8 mouse cellular contexts compared by ENCODE assay signal in genomic region chr2:90889550-90890548, GRCm38 (mm10). TPM values are rescaled to one million over a fixed set of nuclear protein-coding genes. Genes with fewer than 3 reads are reported as not detected.
DNase-seq lines count a peak whose midpoint lies in the region; ATAC-seq and TF ChIP-seq lines count a peak whose summit lies in the region.

No protein-coding gene starts in this region.

- no peak for DNase-seq in frontal cortex, postnatal 14 days (ENCODE audit: low spot score in 2 of 2)
- peak; percentile 78 to 80 for DNase-seq in cerebellum, postnatal 14 days
- peak; percentile 80 for DNase-seq in gastrocnemius, adult 2 months
- DNase-seq in liver, embryonic 13.5 days = peak; percentile 63
- DNase-seq in neural tube, embryonic 10.5 days (ENCODE audit: extremely low spot score, low spot score) = peak; percentile 70

- H3K4me1 ChIP-seq in intestine, embryonic 15.5 days (replicated peaks) = peaks cover 17% of the 10 kb centered on the region
- peaks cover 77% of the 10 kb centered on the region for H3K4me1 ChIP-seq in liver, embryonic 13.5 days (replicated peaks)
- peaks cover 15% of the 10 kb centered on the region for H3K4me1 ChIP-seq in stomach, embryonic 16.5 days (ENCODE audit: control insufficient read depth, insufficient read depth, low read length)

- WGBS in intestine, embryonic 15.5 days = 3% methylated on average over 133 of the region's 133 CpGs
- 7% methylated on average over 133 of the region's 133 CpGs for WGBS in liver, embryonic 13.5 days (ENCODE audit: insufficient replicate concordance)
- WGBS in stomach, embryonic 16.5 days = 3% methylated on average over 133 of the region's 133 CpGs

- no peaks in the 10 kb centered on the region for H3K9me3 ChIP-seq in intestine, embryonic 15.5 days
- no peaks in the 10 kb centered on the region for H3K9me3 ChIP-seq in liver, embryonic 13.5 days (replicated peaks)
- no peaks in the 10 kb centered on the region for H3K9me3 ChIP-seq in stomach, embryonic 16.5 days (replicated peaks; ENCODE audit: control insufficient read depth, low read length)

- peak; percentile 19; the same call in 1 of the 2 replicates for ATAC-seq in frontal cortex, adult (ENCODE audit: low TSS enrichment)
- peak; percentile 89 for ATAC-seq in intestine, embryonic 15.5 days
- peak; percentile 67 for ATAC-seq in liver, embryonic 13.5 days (ENCODE audit: low read depth)
- peak; percentile 85 for ATAC-seq in stomach, embryonic 16.5 days (ENCODE audit: insufficient read depth, low FRiP score)

- peak overlapping the region; percentile 79 for H3K4me3 ChIP-seq in gastrocnemius, adult 2 months
- H3K4me3 ChIP-seq in intestine, embryonic 15.5 days (replicated peaks) = peak overlapping the region; percentile 59
- H3K4me3 ChIP-seq in liver, embryonic 13.5 days (replicated peaks) = peak overlapping the region; percentile 72
- H3K4me3 ChIP-seq in stomach, embryonic 16.5 days (replicated peaks; ENCODE audit: low read length) = peak overlapping the region; percentile 59

- 0 out of 2 replicates have a peak, but pooled peaks cover under 1% of the 10 kb centered on the region for H3K36me3 ChIP-seq in intestine, embryonic 15.5 days
- H3K36me3 ChIP-seq in liver, embryonic 13.5 days = peaks cover 11% of the 10 kb centered on the region; the same call in 1 of the 2 replicates
- H3K36me3 ChIP-seq in stomach, embryonic 16.5 days (ENCODE audit: control insufficient read depth, insufficient read depth, low read length) = no peaks in the 10 kb centered on the region

- TF ChIP-seq CTCF in gastrocnemius, adult 2 months (IDR thresholded peaks at IDR 0.05) = peak; percentile 36

- H3K27ac ChIP-seq in gastrocnemius, adult 2 months = peak overlapping the region; percentile 80
- H3K27ac ChIP-seq in intestine, embryonic 15.5 days = no peak overlapping the region
- peak overlapping the region; percentile 95 for H3K27ac ChIP-seq in liver, embryonic 13.5 days
- no peak overlapping the region for H3K27ac ChIP-seq in stomach, embryonic 16.5 days (ENCODE audit: low read length)

- peaks cover 41% of the 10 kb centered on the region for H3K27me3 ChIP-seq in intestine, embryonic 15.5 days (replicated peaks)
- H3K27me3 ChIP-seq in liver, embryonic 13.5 days = peaks cover 69% of the 10 kb centered on the region
- H3K27me3 ChIP-seq in stomach, embryonic 16.5 days (ENCODE audit: control insufficient read depth, insufficient read depth, low read length) = peaks cover 37% of the 10 kb centered on the region

- intact Hi-C loops in gastrocnemius, adult 2 months (cut with DNase I) = no loop called here

- peak overlapping the region; percentile 58 for H3K9ac ChIP-seq in intestine, embryonic 15.5 days
- H3K9ac ChIP-seq in liver, embryonic 13.5 days = peak overlapping the region; percentile 77
- H3K9ac ChIP-seq in stomach, embryonic 16.5 days (ENCODE audit: low read length) = peak overlapping the region; percentile 78

- peak overlapping the region; percentile 91 for H3K4me2 ChIP-seq in intestine, embryonic 15.5 days (replicated peaks)
- peak overlapping the region; percentile 95 for H3K4me2 ChIP-seq in liver, embryonic 13.5 days
- peak overlapping the region; percentile 91 for H3K4me2 ChIP-seq in stomach, embryonic 16.5 days (ENCODE audit: low read depth, low read length)

RNA-seq across cellular contexts. Expression of gene C1qtnf4, which starts 4.2 kb away (rescaled TPM):
- 1 to 10 TPM; 4.3 to 6.1 TPM for total RNA-seq in gastrocnemius, adult 2 months (2021)
- 6.9 and 8.8 TPM in 2 replicates for polyA plus RNA-seq in intestine, embryonic 15.5 days (2015; fragmentation: Nextera tagmentation; extraction: Ambion mirVana)
- polyA plus RNA-seq in liver, embryonic 13.5 days (2015; fragmentation: Nextera tagmentation; extraction: Ambion mirVana) = 3.0 and 4.4 TPM in 2 replicates
- polyA plus RNA-seq in stomach, embryonic 16.5 days (2015; fragmentation: Nextera tagmentation; extraction: Ambion mirVana) = 5.3 and 5.7 TPM in 2 replicates

RNA-seq across cellular contexts. Expression of gene Kbtbd4, which starts 14.7 kb away (rescaled TPM):
- 10 to 100 TPM; 18.5 to 20.6 TPM for total RNA-seq in gastrocnemius, adult 2 months (2021)
- 27.8 and 29.8 TPM in 2 replicates for polyA plus RNA-seq in intestine, embryonic 15.5 days (2015; fragmentation: Nextera tagmentation; extraction: Ambion mirVana)
- 17.5 and 21.0 TPM in 2 replicates for polyA plus RNA-seq in liver, embryonic 13.5 days (2015; fragmentation: Nextera tagmentation; extraction: Ambion mirVana)
- polyA plus RNA-seq in stomach, embryonic 16.5 days (2015; fragmentation: Nextera tagmentation; extraction: Ambion mirVana) = 29.7 and 32.4 TPM in 2 replicates

RNA-seq across cellular contexts. Expression of gene Ndufs3, which starts 14.8 kb away (rescaled TPM):
- total RNA-seq in gastrocnemius, adult 2 months (2021) = 100 to 1,000 TPM; 460 to 625 TPM
- polyA plus RNA-seq in intestine, embryonic 15.5 days (2015; fragmentation: Nextera tagmentation; extraction: Ambion mirVana) = 276 and 282 TPM in 2 replicates
- 156 and 162 TPM in 2 replicates for polyA plus RNA-seq in liver, embryonic 13.5 days (2015; fragmentation: Nextera tagmentation; extraction: Ambion mirVana)
- polyA plus RNA-seq in stomach, embryonic 16.5 days (2015; fragmentation: Nextera tagmentation; extraction: Ambion mirVana) = 221 and 234 TPM in 2 replicates

RNA-seq across cellular contexts. Expression of gene Mtch2, which starts 42.9 kb away (rescaled TPM):
- total RNA-seq in gastrocnemius, adult 2 months (2021) = 100 to 1,000 TPM; 156 to 179 TPM
- polyA plus RNA-seq in intestine, embryonic 15.5 days (2015; fragmentation: Nextera tagmentation; extraction: Ambion mirVana) = 332 and 357 TPM in 2 replicates
- polyA plus RNA-seq in liver, embryonic 13.5 days (2015; fragmentation: Nextera tagmentation; extraction: Ambion mirVana) = 152 and 154 TPM in 2 replicates
- 221 and 238 TPM in 2 replicates for polyA plus RNA-seq in stomach, embryonic 16.5 days (2015; fragmentation: Nextera tagmentation; extraction: Ambion mirVana)

RNA-seq across cellular contexts. Expression of gene Celf1, which starts 50.3 kb away (rescaled TPM):
- 10 to 100 TPM; 59.5 to 62.3 TPM for total RNA-seq in gastrocnemius, adult 2 months (2021)
- 81.3 and 82.3 TPM in 2 replicates for polyA plus RNA-seq in intestine, embryonic 15.5 days (2015; fragmentation: Nextera tagmentation; extraction: Ambion mirVana)
- 54.9 and 68.3 TPM in 2 replicates for polyA plus RNA-seq in liver, embryonic 13.5 days (2015; fragmentation: Nextera tagmentation; extraction: Ambion mirVana)
- polyA plus RNA-seq in stomach, embryonic 16.5 days (2015; fragmentation: Nextera tagmentation; extraction: Ambion mirVana) = 74.3 and 81.5 TPM in 2 replicates

Comparison
In these comparisons a context has a peak if more than half of its experiments do, and no peak if none do; other contexts are left out.
1. ATAC-seq: peak in every context shown above with its lines; median percentile 89 in intestine, embryonic 15.5 days; 85 in stomach, embryonic 16.5 days; 67 in liver, embryonic 13.5 days; 19 in frontal cortex, adult.
2. DNase-seq: peak in cerebellum, postnatal 14 days (2 of 2), gastrocnemius, adult 2 months (single experiment), liver, embryonic 13.5 days (single experiment) and neural tube, embryonic 10.5 days (single experiment); none in frontal cortex, postnatal 14 days (0 of 2).
3. H3K27ac ChIP-seq: peak in gastrocnemius, adult 2 months (single experiment) and liver, embryonic 13.5 days (single experiment); none in intestine, embryonic 15.5 days (single experiment) and stomach, embryonic 16.5 days (single experiment).
4. Peak in every context shown above with its lines, with median percentiles within 50 percentile points of each other: H3K4me3 ChIP-seq, H3K4me2 ChIP-seq and H3K9ac ChIP-seq.